Mouse (Mus musculus) embryonic facial prominence, embryonic 10.5 days (tissue): ENCODE data around the gene Diaph3. TPM values are rescaled to one million over a fixed set of nuclear protein-coding genes. Genes with fewer than 3 reads are reported as not detected.
A peak's percentile ranks its signal among the peaks of the same experiment; 100 is the strongest.

Experiments used
- DNase-seq: peaks from one replicate; pipeline ENCODE4 v3.0.0-alpha.2; 2017; ENCODE audit warnings: low spot score
- H3K27ac ChIP-seq: fragments of 300-500 bp; sonication (generic); replicated peaks from 2 replicates; pipeline ENCODE4 v1.5.1; 2016; ENCODE audit warnings: mild to moderate bottlenecking
- H3K27me3 ChIP-seq: fragments of 300-500 bp; sonication (generic); replicated peaks from 2 replicates; pipeline ENCODE4 v1.6.1; 2016; ENCODE audit warnings: low read depth, mild to moderate bottlenecking; ENCODE audit not compliant: poor library complexity, severe bottlenecking
- H3K36me3 ChIP-seq: fragments of 300-500 bp; sonication (generic); replicated peaks from 2 replicates; pipeline ENCODE4 v1.6.1; 2016; ENCODE audit warnings: mild to moderate bottlenecking, moderate library complexity
- H3K4me1 ChIP-seq: fragments of 300-500 bp; sonication (generic); 2 replicates; pipeline ENCODE4 v1.6.1; 2016
- H3K4me3 ChIP-seq: fragments of 300-500 bp; sonication (generic); 2 replicates; pipeline ENCODE4 v1.5.1; 2016; ENCODE audit warnings: mild to moderate bottlenecking, moderate library complexity
- H3K9me3 ChIP-seq: fragments of 300-500 bp; sonication (generic); 2 replicates; pipeline ENCODE4 v1.6.1; 2016; ENCODE audit warnings: mild to moderate bottlenecking
- WGBS: fragments of 180-500 bp; shearing (Covaris S2); methylation state at CpG from one replicate; pipeline ENCODE4 v1.1.7; 2016; 5-methylcytosine and 5-hydroxymethylcytosine counted together
- polyA plus RNA-seq: library from polyadenylated mRNA; unstranded; fragments of >200 nt; fragmentation: Nextera tagmentation; extraction: Ambion mirVana; gene quantifications from 2 replicates; pipeline ENCODE4 v1.2.1, GENCODE M21; 2016

Diaph3 gene
- polyA plus RNA-seq, 1 experiment from 2014 or later, result 14.1 TPM

- peaks cover 9% of the 10 kb centered on the region; the same call in 1 of the 2 replicates for H3K36me3 ChIP-seq
- H3K4me3 ChIP-seq, result no peak overlapping the region
- no peaks in the 10 kb centered on the region for H3K9me3 ChIP-seq
- no peak overlapping the region for H3K27ac ChIP-seq
- DNase-seq, result no peak
- no peaks in the 10 kb centered on the region for H3K27me3 ChIP-seq
- WGBS, result 90% methylated on average over 2 of the region's 2 CpGs
- no peaks in the 10 kb centered on the region for H3K4me1 ChIP-seq
Observed at GRCm38 (mm10) chr14:87075021-87075531, 66.0 kb downstream of the Diaph3 start.

DNA sequence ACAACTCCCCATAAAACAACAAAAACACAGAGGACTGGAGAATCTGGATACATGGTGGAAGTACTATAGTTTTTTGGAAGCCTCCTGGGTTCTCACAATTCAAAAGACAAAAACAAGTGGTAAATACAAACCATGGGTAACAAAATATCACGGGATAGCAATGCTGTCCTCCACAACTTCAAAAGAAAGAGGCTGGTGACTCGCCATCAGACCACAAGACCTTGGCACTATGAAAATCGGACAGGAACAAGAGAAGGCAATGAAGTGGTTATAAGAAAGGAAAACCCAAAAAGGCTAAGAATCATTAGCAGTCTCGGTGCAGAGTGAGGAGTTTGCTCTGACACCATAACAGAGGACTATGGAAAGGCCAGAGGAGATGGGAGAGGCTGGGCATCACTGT lies 76.8 kb downstream of the Diaph3 start:
- H3K27ac ChIP-seq, result no peak overlapping the region
- H3K27me3 ChIP-seq, result no peaks in the 10 kb centered on the region
- WGBS, result 90% methylated on average over 4 of the region's 4 CpGs
- no peak overlapping the region for H3K4me3 ChIP-seq
- H3K9me3 ChIP-seq, result peaks cover 3% of the 10 kb centered on the region; the same call in 1 of the 2 replicates
- peaks cover 3% of the 10 kb centered on the region; the same call in 1 of the 2 replicates for H3K4me1 ChIP-seq
- peaks cover 12% of the 10 kb centered on the region for H3K36me3 ChIP-seq
- DNase-seq, result no peak

GRCm38 (mm10) chr14:87056169-87056568 lies 84.9 kb downstream of the Diaph3 start:
- Histone ChIP-seq H3K27ac (no peak overlapping the region), H3K27me3 (no peaks in the 10 kb centered on the region), H3K4me3 (no peak overlapping the region), H3K9me3 (peaks cover 6% of the 10 kb centered on the region; the same call in 1 of the 2 replicates), H3K36me3 (0 out of 2 replicates have a peak, but pooled peaks cover 10% of the 10 kb centered on the region), H3K4me1 (peaks cover 3% of the 10 kb centered on the region; the same call in 1 of the 2 replicates)
- no peak for DNase-seq
- 96% methylated on average over 2 of the region's 2 CpGs for WGBS

GRCm38 (mm10) chr14:87051187-87051586 lies 89.8 kb downstream of the Diaph3 start:
- H3K4me3 ChIP-seq, result no peak overlapping the region
- peak; percentile 19 for DNase-seq
- peaks cover 6% of the 10 kb centered on the region; the same call in 1 of the 2 replicates for H3K9me3 ChIP-seq
- H3K27ac ChIP-seq, result no peak overlapping the region
- 0 out of 2 replicates have a peak, but pooled peaks cover 10% of the 10 kb centered on the region for H3K36me3 ChIP-seq
- WGBS, result 59% methylated on average over 5 of the region's 5 CpGs
- no peaks in the 10 kb centered on the region for H3K27me3 ChIP-seq
- H3K4me1 ChIP-seq, result peaks cover 4% of the 10 kb centered on the region

DNA sequence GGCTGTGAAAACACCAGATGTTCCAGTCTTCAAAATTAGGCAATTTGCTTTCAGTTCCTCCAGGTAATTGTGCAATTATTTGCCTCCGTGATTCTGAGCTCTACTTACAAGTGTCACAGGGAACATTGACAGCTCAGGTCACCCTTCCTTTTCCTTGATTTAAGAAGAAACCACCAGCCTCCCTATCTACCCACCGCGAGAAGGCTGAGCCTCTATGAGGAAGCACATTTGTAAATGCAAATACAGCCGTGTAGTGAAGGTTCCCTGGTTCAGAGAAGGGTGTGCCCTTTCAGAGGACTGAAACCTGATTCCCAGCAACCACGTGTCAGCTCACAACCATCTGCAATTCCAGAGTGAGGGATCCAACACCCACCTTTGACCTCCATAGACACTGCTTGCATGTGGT lies 96.6 kb downstream of the Diaph3 start:
- Histone ChIP-seq H3K4me1 (peaks cover 5% of the 10 kb centered on the region), H3K36me3 (peaks cover 4% of the 10 kb centered on the region; the same call in 1 of the 2 replicates), H3K9me3 (no peaks in the 10 kb centered on the region), H3K4me3 (no peak overlapping the region), H3K27me3 (no peaks in the 10 kb centered on the region), H3K27ac (no peak overlapping the region)
- DNase-seq, result peak; percentile 24
- WGBS, result 38% methylated on average over 5 of the region's 5 CpGs

DNA sequence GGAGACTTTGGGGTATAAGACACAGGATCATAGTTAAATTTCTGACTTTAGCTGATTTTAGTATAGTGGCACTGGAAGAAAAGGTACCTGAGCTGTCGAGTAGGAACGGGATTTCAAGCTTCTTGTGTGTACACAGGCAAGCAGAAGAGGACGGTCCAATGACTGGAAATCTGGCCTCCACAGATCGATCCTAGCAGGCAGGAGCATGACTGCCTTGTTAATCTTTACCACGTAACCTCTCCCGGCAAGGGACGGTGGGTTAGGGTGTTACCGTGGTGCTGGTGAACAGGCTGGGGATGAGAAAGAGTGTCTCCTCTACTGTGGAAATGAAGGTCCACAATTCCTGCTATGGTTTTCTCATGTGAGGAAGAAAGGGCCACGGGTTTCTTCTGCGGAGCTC lies 120.8 kb downstream of the Diaph3 start:
- DNase-seq, result no peak
- Histone ChIP-seq H3K4me3 (no peak overlapping the region), H3K36me3 (no peaks in the 10 kb centered on the region), H3K9me3 (no peaks in the 10 kb centered on the region), H3K4me1 (no peaks in the 10 kb centered on the region), H3K27ac (no peak overlapping the region), H3K27me3 (no peaks in the 10 kb centered on the region)
- 93% methylated on average over 10 of the region's 10 CpGs for WGBS

DNA sequence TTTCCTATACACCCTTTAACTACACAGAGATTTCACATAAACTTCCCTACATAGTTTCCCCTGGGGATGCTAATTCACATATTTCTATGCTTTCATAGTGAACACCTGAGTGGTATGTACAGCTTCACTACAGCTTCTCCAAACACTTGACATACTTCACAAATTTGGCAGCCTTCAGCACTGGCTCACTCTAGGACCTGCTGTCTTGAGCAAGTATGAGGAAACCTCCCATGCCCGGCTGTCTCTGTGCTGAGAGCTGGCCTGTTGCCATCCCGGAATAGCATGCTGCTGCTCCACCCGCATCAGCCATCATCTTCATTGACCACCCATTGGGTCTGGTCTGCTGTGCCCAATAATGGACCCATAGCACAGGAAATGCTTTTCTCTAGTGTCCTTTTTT lies 121.3 kb downstream of the Diaph3 start:
- no peaks in the 10 kb centered on the region for H3K9me3 ChIP-seq
- no peak for DNase-seq
- H3K27ac ChIP-seq, result no peak overlapping the region
- H3K4me1 ChIP-seq, result no peaks in the 10 kb centered on the region
- H3K4me3 ChIP-seq, result no peak overlapping the region
- 95% methylated on average over 3 of the region's 3 CpGs for WGBS
- H3K36me3 ChIP-seq, result no peaks in the 10 kb centered on the region
- no peaks in the 10 kb centered on the region for H3K27me3 ChIP-seq

GRCm38 (mm10) chr14:86997318-86997717 lies 143.7 kb downstream of the Diaph3 start:
- Histone ChIP-seq H3K27me3 (no peaks in the 10 kb centered on the region), H3K9me3 (no peaks in the 10 kb centered on the region), H3K27ac (no peak overlapping the region), H3K4me1 (peaks cover 5% of the 10 kb centered on the region; the same call in 1 of the 2 replicates), H3K4me3 (no peak overlapping the region), H3K36me3 (no peaks in the 10 kb centered on the region)
- WGBS, result 50% methylated on average over 4 of the region's 4 CpGs
- DNase-seq, result peak; percentile 20

DNA sequence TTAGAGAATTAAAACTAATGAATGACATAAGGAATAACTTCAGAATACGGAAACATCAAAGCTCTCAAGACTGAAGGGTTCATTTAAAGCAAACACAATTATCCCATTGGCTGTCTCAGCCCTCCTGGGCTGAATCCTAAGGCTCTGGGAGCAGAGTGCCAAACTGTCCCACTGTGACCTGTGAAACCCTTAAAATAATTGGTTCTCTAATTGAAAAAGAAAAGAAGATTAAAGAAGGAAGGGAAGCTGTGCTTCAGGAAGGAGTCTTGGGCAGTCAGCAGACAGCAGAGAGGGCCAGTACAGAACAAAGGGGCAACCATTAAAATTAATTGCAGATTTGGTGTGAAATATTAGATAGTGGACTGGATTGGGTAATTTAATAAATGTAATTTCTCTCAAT lies 189.9 kb downstream of the Diaph3 start:
- WGBS, result 37% methylated on average over 1 of the region's 1 CpGs
- H3K27me3 ChIP-seq, result no peaks in the 10 kb centered on the region
- no peak overlapping the region for H3K27ac ChIP-seq
- no peaks in the 10 kb centered on the region for H3K9me3 ChIP-seq
- 0 out of 2 replicates have a peak, but pooled peaks cover 4% of the 10 kb centered on the region for H3K36me3 ChIP-seq
- no peaks in the 10 kb centered on the region for H3K4me1 ChIP-seq
- no peak for DNase-seq
- no peak overlapping the region for H3K4me3 ChIP-seq

DNA sequence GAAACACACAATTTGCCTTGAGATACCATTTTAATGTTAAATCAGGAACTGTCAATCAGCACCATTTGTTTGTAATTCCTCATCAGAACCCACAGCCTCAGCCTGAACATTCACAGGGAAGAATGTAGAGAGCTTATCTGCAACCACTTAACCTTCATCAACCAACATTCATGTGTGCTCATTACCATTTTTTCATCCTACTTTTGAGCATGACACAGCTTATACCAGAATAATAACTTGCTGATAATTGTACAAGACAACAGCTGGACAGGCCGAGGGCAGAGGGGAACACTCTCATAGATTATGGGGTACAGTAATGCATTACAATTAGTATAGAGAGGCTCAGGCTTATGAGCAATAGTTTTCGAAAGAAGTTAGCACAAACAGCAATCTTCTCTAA lies 203.1 kb downstream of the Diaph3 start:
- Histone ChIP-seq H3K27me3 (no peaks in the 10 kb centered on the region), H3K9me3 (no peaks in the 10 kb centered on the region), H3K4me1 (0 out of 2 replicates have a peak, but pooled peaks cover 3% of the 10 kb centered on the region), H3K27ac (no peak overlapping the region), H3K4me3 (no peak overlapping the region), H3K36me3 (no peaks in the 10 kb centered on the region)
- DNase-seq, result no peak
- WGBS, result 90% methylated on average over 2 of the region's 2 CpGs

DNA sequence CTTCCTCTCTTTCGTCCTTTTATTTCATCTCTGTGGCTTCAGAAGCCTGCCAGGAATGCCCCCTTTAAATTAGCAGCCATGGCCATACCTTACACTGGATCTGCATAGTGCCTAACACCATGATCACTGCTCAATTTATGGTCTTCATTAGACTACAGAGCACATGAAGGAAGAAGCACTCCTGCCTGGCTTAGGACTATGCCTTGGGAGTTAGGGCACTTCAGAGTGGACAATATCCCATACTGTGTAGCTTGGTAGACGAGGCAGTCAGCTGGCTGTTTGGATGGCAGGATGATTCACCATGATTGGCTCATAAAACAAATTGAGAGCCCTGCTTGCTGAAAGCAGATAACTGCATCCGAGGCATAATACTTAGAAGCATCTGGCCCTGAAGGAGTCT lies 204.6 kb downstream of the Diaph3 start:
- Histone ChIP-seq H3K36me3 (no peaks in the 10 kb centered on the region), H3K27me3 (no peaks in the 10 kb centered on the region), H3K27ac (no peak overlapping the region), H3K9me3 (no peaks in the 10 kb centered on the region), H3K4me1 (0 out of 2 replicates have a peak, but pooled peaks cover 3% of the 10 kb centered on the region), H3K4me3 (no peak overlapping the region)
- no peak for DNase-seq
- 73% methylated on average over 3 of the region's 3 CpGs for WGBS

GRCm38 (mm10) chr14:86930763-86931162 lies 210.3 kb downstream of the Diaph3 start:
- H3K27me3 ChIP-seq, result no peaks in the 10 kb centered on the region
- H3K4me3 ChIP-seq, result no peak overlapping the region
- H3K4me1 ChIP-seq, result 0 out of 2 replicates have a peak, but pooled peaks cover 3% of the 10 kb centered on the region
- no peak overlapping the region for H3K27ac ChIP-seq
- no peaks in the 10 kb centered on the region for H3K36me3 ChIP-seq
- DNase-seq, result no peak
- no peaks in the 10 kb centered on the region for H3K9me3 ChIP-seq
- 79% methylated on average over 4 of the region's 4 CpGs for WGBS

GRCm38 (mm10) chr14:86926827-86927226 lies 214.2 kb downstream of the Diaph3 start:
- no peak for DNase-seq
- Histone ChIP-seq H3K4me3 (no peak overlapping the region), H3K4me1 (no peaks in the 10 kb centered on the region), H3K36me3 (no peaks in the 10 kb centered on the region), H3K27me3 (no peaks in the 10 kb centered on the region), H3K27ac (no peak overlapping the region), H3K9me3 (no peaks in the 10 kb centered on the region)
- WGBS, result 84% methylated on average over 7 of the region's 7 CpGs
